Mouse (Mus musculus): ENCODE data around the gene Grin3b. TPM values are rescaled to one million over a fixed set of nuclear protein-coding genes. Genes with fewer than 3 reads are reported as not detected.
A peak's percentile ranks its signal among the peaks of the same experiment; 100 is the strongest.

Gene Grin3b
- total RNA-seq, 1 experiment from 2014 or later: not detected

DNA sequence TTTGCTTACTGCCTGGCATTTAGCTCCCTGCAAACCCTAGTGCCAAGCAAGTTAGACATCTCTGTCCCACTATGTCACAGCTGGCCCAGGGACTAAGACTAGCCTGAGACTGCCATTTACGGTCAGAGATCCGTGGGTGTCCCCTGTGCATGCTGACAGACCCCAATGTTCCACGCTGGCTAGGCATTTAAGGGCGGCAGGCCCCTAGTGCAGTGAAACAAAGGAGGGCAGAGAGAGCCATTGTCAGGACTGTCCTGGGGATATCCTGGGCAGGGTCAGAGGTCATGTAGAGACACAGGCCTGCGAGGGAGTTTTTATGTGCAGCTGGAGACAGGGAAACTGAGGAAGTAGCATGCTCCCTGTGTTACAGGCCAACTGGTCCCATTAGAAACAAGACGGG is 36.7 kb upstream of the Grin3b start:
- ATAC-seq (replicated peaks in 1 of 2; ENCODE audit: insufficient read depth in 1 of 2, low FRiP score in 2 of 2, low TSS enrichment in 1 of 2, low read depth in 1 of 2, poor library complexity in 2 of 2, severe bottlenecking in 2 of 2): no peak

DNA sequence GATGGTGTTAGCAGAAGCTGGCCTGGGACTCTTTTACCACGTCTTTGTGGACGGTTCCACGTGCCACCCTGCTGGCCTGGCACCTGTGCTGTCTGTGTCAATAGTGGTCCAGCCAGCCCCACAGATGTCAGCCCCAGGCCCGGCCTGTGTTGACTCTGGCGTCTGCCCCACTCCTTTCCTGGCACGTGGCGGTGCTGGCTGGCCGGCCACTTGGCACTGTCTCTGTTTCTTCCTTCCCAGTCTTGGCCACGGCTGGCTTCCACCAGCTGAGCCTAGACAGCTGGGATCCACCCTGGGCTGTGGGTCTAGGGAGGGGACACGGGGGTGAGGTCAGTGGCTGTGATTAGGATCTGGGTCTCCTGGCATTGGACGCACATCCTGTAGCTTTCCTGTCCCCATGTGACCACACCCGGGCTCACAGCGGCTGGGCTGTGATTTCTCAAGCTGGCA is 36.2 kb upstream of the Grin3b start:
- no peak for ATAC-seq (replicated peaks in 1 of 2; ENCODE audit: insufficient read depth in 1 of 2, low FRiP score in 2 of 2, low TSS enrichment in 1 of 2, low read depth in 1 of 2, poor library complexity in 2 of 2, severe bottlenecking in 2 of 2)

DNA sequence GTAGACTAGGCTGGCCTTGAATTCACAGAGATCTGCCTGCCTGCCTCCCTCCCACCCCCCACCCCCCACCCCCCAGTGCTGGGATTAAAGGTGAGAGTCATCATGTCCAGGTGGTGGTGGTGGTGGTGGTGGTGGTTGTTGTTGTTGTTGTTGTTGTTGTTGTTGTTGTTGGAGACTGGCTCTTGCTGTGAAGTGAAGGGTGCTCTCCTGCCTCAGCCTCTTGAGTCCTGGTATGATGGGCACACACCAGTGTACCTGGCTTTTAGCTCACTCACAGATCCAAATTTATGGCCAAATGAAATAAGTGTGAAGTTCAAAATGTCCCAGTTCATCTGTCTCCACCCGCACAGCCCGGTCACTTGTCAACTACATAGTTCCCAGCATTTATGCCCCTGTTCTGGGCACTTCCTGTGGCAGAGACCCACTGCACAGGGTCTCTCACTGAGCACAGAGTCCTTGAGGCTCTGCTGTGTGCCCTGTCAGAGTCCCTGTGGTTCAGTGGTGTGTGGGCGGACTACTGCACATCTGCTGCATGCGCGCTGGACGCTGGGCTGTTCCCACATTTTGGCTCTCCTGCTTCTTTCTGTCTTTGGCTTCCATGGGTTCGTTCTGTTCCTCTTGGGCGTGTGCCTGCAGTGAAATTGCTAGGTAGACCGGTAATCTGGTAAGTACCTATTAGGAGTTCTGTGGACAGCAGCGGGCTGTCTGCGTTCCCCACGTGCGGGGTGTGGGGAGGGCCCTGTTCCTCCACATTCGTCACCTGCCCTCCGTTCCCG is 35.5 kb upstream of the Grin3b start:
- ATAC-seq (replicated peaks in 1 of 2; ENCODE audit: insufficient read depth in 1 of 2, low FRiP score in 2 of 2, low TSS enrichment in 1 of 2, low read depth in 1 of 2, poor library complexity in 2 of 2, severe bottlenecking in 2 of 2): no peak

- no peak for ATAC-seq (replicated peaks in 1 of 2; ENCODE audit: insufficient read depth in 1 of 2, low FRiP score in 2 of 2, low TSS enrichment in 1 of 2, low read depth in 1 of 2, poor library complexity in 2 of 2, severe bottlenecking in 2 of 2)
Measured at GRCm38 (mm10) chr10:79936284-79936910, 34.1 kb upstream of the Grin3b start.

DNA sequence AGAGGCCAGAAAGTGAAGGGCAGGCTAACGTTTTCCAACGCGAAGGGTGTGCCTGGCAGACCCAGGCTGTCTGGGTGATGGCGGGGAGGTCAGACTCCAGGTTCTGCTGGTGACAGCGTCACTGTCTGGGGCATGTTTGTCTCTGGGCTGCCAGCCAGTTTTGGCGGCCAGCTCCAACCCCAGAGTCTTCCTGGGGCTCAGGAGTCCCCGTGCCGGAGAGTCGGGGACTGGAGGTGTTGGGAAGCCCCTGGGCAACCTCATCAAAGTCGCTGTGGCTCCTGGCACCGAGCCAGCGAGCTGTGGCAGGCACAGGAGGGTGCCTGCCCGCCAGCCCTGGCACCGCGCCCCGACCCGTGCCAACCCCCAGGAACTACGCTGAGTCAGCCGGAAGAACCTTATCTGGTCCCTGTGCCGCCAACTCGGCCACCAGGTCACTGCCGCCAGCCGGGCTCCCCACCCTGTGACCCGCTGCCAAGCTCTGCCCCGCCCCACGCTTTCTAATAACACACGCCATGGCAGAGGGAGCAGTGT is 33.5 kb upstream of the Grin3b start:
- ATAC-seq (replicated peaks in 1 of 2; ENCODE audit: insufficient read depth in 1 of 2, low FRiP score in 2 of 2, low TSS enrichment in 1 of 2, low read depth in 1 of 2, poor library complexity in 2 of 2, severe bottlenecking in 2 of 2): peak; percentile 54 to 65

- ATAC-seq (replicated peaks in 1 of 2; ENCODE audit: insufficient read depth in 1 of 2, low FRiP score in 2 of 2, low TSS enrichment in 1 of 2, low read depth in 1 of 2, poor library complexity in 2 of 2, severe bottlenecking in 2 of 2): no peak
Measured at GRCm38 (mm10) chr10:79937775-79938526, 32.6 kb upstream of the Grin3b start.

- ATAC-seq (replicated peaks in 1 of 2; ENCODE audit: insufficient read depth in 1 of 2, low FRiP score in 2 of 2, low TSS enrichment in 1 of 2, low read depth in 1 of 2, poor library complexity in 2 of 2, severe bottlenecking in 2 of 2): peak; percentile 65 to 69
Measured at GRCm38 (mm10) chr10:79940749-79941148, 29.8 kb upstream of the Grin3b start.

- no peak for ATAC-seq (replicated peaks in 1 of 2; ENCODE audit: insufficient read depth in 1 of 2, low FRiP score in 2 of 2, low TSS enrichment in 1 of 2, low read depth in 1 of 2, poor library complexity in 2 of 2, severe bottlenecking in 2 of 2)
Measured at GRCm38 (mm10) chr10:79942988-79943387, 27.5 kb upstream of the Grin3b start.

DNA sequence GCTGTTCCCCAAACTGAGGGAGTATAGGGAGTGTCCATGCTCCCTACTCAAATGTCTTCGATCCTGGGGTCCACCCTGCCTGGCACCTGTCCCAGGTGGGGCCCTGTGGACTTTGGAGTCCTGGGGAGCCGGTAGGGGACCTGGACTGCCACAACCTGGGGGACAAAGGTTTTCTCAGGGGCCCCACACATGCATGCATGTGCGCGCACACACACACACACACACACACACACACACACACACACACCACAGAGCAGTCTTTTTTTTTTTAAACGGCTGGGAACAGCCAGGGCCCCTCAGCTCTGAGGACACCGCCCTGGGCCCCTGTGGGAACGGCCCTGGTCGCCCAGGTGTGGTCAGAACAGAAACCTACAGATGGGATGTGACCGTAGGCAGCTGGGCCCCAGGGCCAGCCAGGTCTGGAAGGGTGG is 27.0 kb upstream of the Grin3b start:
- no peak for ATAC-seq (replicated peaks in 1 of 2; ENCODE audit: insufficient read depth in 1 of 2, low FRiP score in 2 of 2, low TSS enrichment in 1 of 2, low read depth in 1 of 2, poor library complexity in 2 of 2, severe bottlenecking in 2 of 2)

- no peak for ATAC-seq (replicated peaks in 1 of 2; ENCODE audit: insufficient read depth in 1 of 2, low FRiP score in 2 of 2, low TSS enrichment in 1 of 2, low read depth in 1 of 2, poor library complexity in 2 of 2, severe bottlenecking in 2 of 2)
Measured at GRCm38 (mm10) chr10:79945507-79946234, 24.8 kb upstream of the Grin3b start.

GRCm38 (mm10) chr10:79946752-79947322 is 23.7 kb upstream of the Grin3b start:
- peak; percentile 18 to 56; a peak in 2 of 4 replicates for ATAC-seq (replicated peaks in 1 of 2; ENCODE audit: insufficient read depth in 1 of 2, low FRiP score in 2 of 2, low TSS enrichment in 1 of 2, low read depth in 1 of 2, poor library complexity in 2 of 2, severe bottlenecking in 2 of 2)

DNA sequence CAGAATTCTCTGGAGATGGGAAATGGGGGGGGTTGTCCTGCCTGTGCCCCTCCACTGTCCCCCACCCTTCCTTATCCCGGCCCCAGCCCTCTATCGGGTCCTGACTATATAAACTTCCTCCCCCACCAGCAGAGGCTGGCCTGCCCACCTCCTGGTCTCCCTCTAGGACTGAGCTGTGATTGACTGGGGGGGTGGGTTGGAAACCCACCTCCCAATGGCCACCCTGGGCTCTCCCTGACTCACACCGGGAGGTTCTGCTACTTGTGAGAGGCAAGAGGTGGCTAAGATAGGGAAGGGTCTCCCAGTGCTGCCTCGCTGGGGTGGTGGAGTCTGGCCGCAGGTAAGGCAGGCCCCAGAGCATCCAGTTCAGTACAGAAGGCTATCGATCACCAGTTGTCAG is 23.0 kb upstream of the Grin3b start:
- no peak for ATAC-seq (replicated peaks in 1 of 2; ENCODE audit: insufficient read depth in 1 of 2, low FRiP score in 2 of 2, low TSS enrichment in 1 of 2, low read depth in 1 of 2, poor library complexity in 2 of 2, severe bottlenecking in 2 of 2)

GRCm38 (mm10) chr10:79949873-79950272 is 20.6 kb upstream of the Grin3b start:
- ATAC-seq (replicated peaks in 1 of 2; ENCODE audit: insufficient read depth in 1 of 2, low FRiP score in 2 of 2, low TSS enrichment in 1 of 2, low read depth in 1 of 2, poor library complexity in 2 of 2, severe bottlenecking in 2 of 2): no peak

DNA sequence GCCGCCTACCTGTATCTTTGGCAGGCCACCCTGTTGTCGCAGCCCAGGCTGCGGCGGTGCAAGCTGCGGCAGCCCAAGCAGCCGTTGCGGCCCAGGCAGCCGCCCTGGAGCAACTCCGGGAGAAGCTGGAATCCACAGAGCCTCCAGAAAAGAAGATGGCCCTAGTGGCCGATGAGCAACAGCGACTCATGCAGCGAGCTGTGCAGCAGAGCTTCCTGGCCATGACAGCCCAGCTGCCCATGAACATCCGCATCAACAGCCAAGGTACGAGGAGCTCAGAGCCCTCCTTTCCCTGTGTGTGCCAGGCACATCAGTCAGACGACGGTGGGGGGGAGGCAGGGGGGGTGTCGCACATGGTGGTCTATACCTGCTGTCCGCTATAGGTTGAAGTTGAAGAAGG is 19.9 kb upstream of the Grin3b start:
- ATAC-seq (replicated peaks in 1 of 2; ENCODE audit: insufficient read depth in 1 of 2, low FRiP score in 2 of 2, low TSS enrichment in 1 of 2, low read depth in 1 of 2, poor library complexity in 2 of 2, severe bottlenecking in 2 of 2): no peak

- no peak for ATAC-seq (replicated peaks in 1 of 2; ENCODE audit: insufficient read depth in 1 of 2, low FRiP score in 2 of 2, low TSS enrichment in 1 of 2, low read depth in 1 of 2, poor library complexity in 2 of 2, severe bottlenecking in 2 of 2)
Measured at GRCm38 (mm10) chr10:79953946-79954345, 16.6 kb upstream of the Grin3b start.

- ATAC-seq (replicated peaks in 1 of 2; ENCODE audit: insufficient read depth in 1 of 2, low FRiP score in 2 of 2, low TSS enrichment in 1 of 2, low read depth in 1 of 2, poor library complexity in 2 of 2, severe bottlenecking in 2 of 2): no peak
Measured at GRCm38 (mm10) chr10:79955691-79956090, 14.8 kb upstream of the Grin3b start.

DNA sequence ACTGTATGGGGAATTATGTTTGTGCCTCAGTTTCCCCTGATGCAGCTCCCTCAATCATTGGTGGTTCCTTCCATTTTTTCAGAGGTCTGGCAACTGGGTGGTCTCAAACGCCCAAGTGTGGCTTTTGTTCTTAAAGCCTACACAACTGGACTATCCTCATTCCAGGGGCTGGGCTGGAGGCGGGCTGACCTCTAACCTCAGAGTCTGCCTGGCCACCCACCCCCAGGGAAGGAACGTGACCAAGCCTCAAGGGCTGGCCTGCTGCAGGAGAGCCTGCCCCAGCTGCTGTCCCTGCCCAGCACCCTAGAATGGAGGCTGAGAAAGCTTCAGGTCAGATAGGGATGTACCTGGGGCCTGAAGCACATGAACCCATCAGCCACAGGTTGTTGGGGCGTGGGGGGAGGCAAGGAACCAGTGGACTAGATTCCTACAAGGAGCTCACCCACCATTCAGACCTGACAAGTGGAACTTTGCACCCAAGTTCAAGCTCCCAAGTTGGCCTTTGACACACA is 13.8 kb upstream of the Grin3b start:
- no peak for ATAC-seq (replicated peaks in 1 of 2; ENCODE audit: insufficient read depth in 1 of 2, low FRiP score in 2 of 2, low TSS enrichment in 1 of 2, low read depth in 1 of 2, poor library complexity in 2 of 2, severe bottlenecking in 2 of 2)

Measured in hematopoietic stem cell, adult 5-6 weeks (primary cell).